Mouse (Mus musculus) lung, embryonic 15.5 days (tissue): ENCODE data around the gene Atf4. TPM values are rescaled to one million over a fixed set of nuclear protein-coding genes. Genes with fewer than 3 reads are reported as not detected.

ENCODE experiments used
- ATAC-seq: fragments of 200-750 bp; cut with Nextera tagmentation; 2 replicates; pipeline ENCODE4 v1.8.0; 2017; ENCODE audit warnings: moderate number of reproducible peaks, borderline replicate concordance; ENCODE audit not compliant: low FRiP score, low TSS enrichment; ENCODE audit errors: extremely low read depth
- H3K27ac ChIP-seq: fragments of 300-500 bp; sonication (generic); 2 replicates; pipeline ENCODE4 v1.5.1; 2015; ENCODE audit warnings: moderate library complexity, mild to moderate bottlenecking, inconsistent platforms
- H3K27me3 ChIP-seq: fragments of 300-500 bp; sonication (generic); 2 replicates; pipeline ENCODE4 v1.6.1; 2015; ENCODE audit warnings: inconsistent platforms
- H3K36me3 ChIP-seq: fragments of 300-500 bp; sonication (generic); 2 replicates; pipeline ENCODE4 v1.6.1; 2015; ENCODE audit warnings: inconsistent platforms
- H3K4me1 ChIP-seq: fragments of 300-500 bp; sonication (generic); 2 replicates; pipeline ENCODE4 v1.6.1; 2015; ENCODE audit warnings: inconsistent platforms
- H3K4me2 ChIP-seq: fragments of 300-500 bp; sonication (generic); 2 replicates; pipeline ENCODE4 v1.6.1; 2015; ENCODE audit warnings: inconsistent platforms, mild to moderate bottlenecking, moderate library complexity
- H3K4me3 ChIP-seq: fragments of 300-500 bp; sonication (generic); 2 replicates; pipeline ENCODE4 v1.5.1; 2015; ENCODE audit warnings: mild to moderate bottlenecking, inconsistent platforms
- H3K9ac ChIP-seq: fragments of 300-500 bp; sonication (generic); 2 replicates; pipeline ENCODE4 v1.6.1; 2015; ENCODE audit warnings: inconsistent platforms
- H3K9me3 ChIP-seq: fragments of 300-500 bp; sonication (generic); 2 replicates; pipeline ENCODE4 v1.6.1; 2016; ENCODE audit warnings: inconsistent platforms
- WGBS: fragments of 180-500 bp; shearing (Covaris S2); methylation state at CpG from one replicate; pipeline ENCODE4 v1.1.7; 2015; 5-methylcytosine and 5-hydroxymethylcytosine counted together
- polyA plus RNA-seq: library from polyadenylated mRNA; unstranded; fragments of >200 nt; fragmentation: Nextera tagmentation; extraction: Ambion mirVana; gene quantifications from 2 replicates; pipeline ENCODE4 v1.2.1, GENCODE M21; 2015

The Atf4 gene
- polyA plus RNA-seq, result 121 and 124 TPM in 2 replicates

- peak; percentile 94 for ATAC-seq
- H3K4me3 ChIP-seq, result peak within 1 kb of the TSS; percentile 86
- H3K4me2 ChIP-seq, result peak within 1 kb of the TSS; percentile 82
- under 1% methylated on average over 60 of the region's 62 CpGs for WGBS
- peak within 1 kb of the TSS; percentile 95 for H3K27ac ChIP-seq
- peaks cover 53% of the 10 kb centered on the region for H3K36me3 ChIP-seq
- H3K4me1 ChIP-seq, result peaks cover 34% of the 10 kb centered on the region
- peak within 1 kb of the TSS; percentile 96 for H3K9ac ChIP-seq
- H3K9me3 ChIP-seq, result no peaks in the 10 kb centered on the region
- no peaks in the 10 kb centered on the region for H3K27me3 ChIP-seq
These were observed at the start of gene Atf4 for GRCm38 (mm10) chr15:80254847-80255645. Gene Atf4, plus strand, starts transcription at chr15:80255184.

GRCm38 (mm10) chr15:80206057-80206565 lies 48.9 kb upstream of the Atf4 start:
- Histone ChIP-seq H3K9me3 (no peaks in the 10 kb centered on the region), H3K4me3 (no peak overlapping the region), H3K27me3 (no peaks in the 10 kb centered on the region), H3K36me3 (no peaks in the 10 kb centered on the region), H3K4me2 (no peak overlapping the region), H3K9ac (no peak overlapping the region), H3K27ac (no peak overlapping the region), H3K4me1 (no peaks in the 10 kb centered on the region)
- no peak for ATAC-seq
- 83% methylated on average over 3 of the region's 3 CpGs for WGBS

DNA sequence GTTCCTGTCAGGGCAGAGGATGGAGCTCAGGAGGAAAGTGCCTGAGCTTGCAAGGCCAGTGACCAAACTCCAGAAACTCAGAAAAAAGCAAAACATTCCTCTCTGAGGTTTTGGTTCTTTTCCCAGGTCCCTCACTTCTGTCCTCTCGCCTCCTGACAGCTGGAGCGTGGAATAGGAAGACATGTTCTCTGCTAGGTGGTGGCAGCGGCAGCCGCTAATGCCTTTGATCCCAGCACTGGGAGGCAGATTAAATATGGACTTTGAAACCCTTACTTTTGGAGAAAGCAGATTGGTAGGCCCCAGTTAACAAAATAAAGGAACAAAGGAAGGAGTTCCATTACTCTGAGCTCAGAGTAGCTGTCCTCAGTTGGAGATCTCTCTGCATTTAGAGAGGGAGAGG lies 46.5 kb upstream of the Atf4 start:
- Histone ChIP-seq H3K9me3 (no peaks in the 10 kb centered on the region), H3K4me3 (no peak overlapping the region), H3K4me2 (no peak overlapping the region), H3K27ac (no peak overlapping the region), H3K27me3 (no peaks in the 10 kb centered on the region), H3K9ac (no peak overlapping the region), H3K4me1 (no peaks in the 10 kb centered on the region), H3K36me3 (peaks cover 4% of the 10 kb centered on the region; the same call in 1 of the 2 replicates)
- WGBS, result 32% methylated on average over 4 of the region's 4 CpGs
- ATAC-seq, result no peak

DNA sequence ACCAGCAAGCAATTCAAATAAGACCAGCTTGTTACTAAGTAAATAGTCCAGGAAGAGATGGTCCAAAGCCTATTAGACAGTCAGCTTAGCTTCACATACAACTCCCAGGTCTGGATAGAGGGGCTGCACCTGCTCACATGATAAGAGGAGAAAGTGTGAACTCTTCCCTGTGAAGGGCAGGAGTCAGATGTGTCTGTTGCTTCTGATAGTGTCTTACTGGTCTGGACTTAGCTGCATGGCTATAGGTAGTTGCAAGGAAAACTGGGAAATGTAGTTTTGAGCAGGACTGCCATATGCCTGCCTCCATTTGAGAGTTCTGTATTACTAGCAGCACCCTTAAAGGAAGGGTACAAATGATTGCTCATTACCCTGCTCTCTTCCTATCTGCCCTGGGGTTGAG lies 41.3 kb upstream of the Atf4 start:
- Histone ChIP-seq H3K4me2 (no peak overlapping the region), H3K36me3 (peaks cover 4% of the 10 kb centered on the region; the same call in 1 of the 2 replicates), H3K27me3 (no peaks in the 10 kb centered on the region), H3K9me3 (no peaks in the 10 kb centered on the region), H3K27ac (no peak overlapping the region), H3K4me1 (no peaks in the 10 kb centered on the region), H3K9ac (no peak overlapping the region), H3K4me3 (no peak overlapping the region)
- ATAC-seq, result no peak

GRCm38 (mm10) chr15:80215716-80216479 lies 39.1 kb upstream of the Atf4 start:
- 18% methylated on average over 10 of the region's 10 CpGs for WGBS
- no peak overlapping the region for H3K4me3 ChIP-seq
- no peaks in the 10 kb centered on the region for H3K9me3 ChIP-seq
- no peak for ATAC-seq
- H3K27ac ChIP-seq, result no peak overlapping the region
- H3K36me3 ChIP-seq, result peaks cover 4% of the 10 kb centered on the region; the same call in 1 of the 2 replicates
- no peaks in the 10 kb centered on the region for H3K27me3 ChIP-seq
- H3K9ac ChIP-seq, result no peak overlapping the region
- no peak overlapping the region for H3K4me2 ChIP-seq
- peaks cover 8% of the 10 kb centered on the region; the same call in 1 of the 2 replicates for H3K4me1 ChIP-seq

- 58% methylated on average over 9 of the region's 9 CpGs for WGBS
- Histone ChIP-seq H3K4me1 (peaks cover 8% of the 10 kb centered on the region; the same call in 1 of the 2 replicates), H3K4me3 (no peak overlapping the region), H3K36me3 (peaks cover 3% of the 10 kb centered on the region; the same call in 1 of the 2 replicates), H3K4me2 (no peak overlapping the region), H3K27ac (no peak overlapping the region), H3K9ac (no peak overlapping the region), H3K9me3 (no peaks in the 10 kb centered on the region), H3K27me3 (no peaks in the 10 kb centered on the region)
- no peak for ATAC-seq
These were observed 38.5 kb upstream of the Atf4 start for GRCm38 (mm10) chr15:80216480-80216820.

- Histone ChIP-seq H3K36me3 (no peaks in the 10 kb centered on the region), H3K9me3 (no peaks in the 10 kb centered on the region), H3K9ac (no peak overlapping the region), H3K4me3 (no peak overlapping the region), H3K4me2 (no peak overlapping the region), H3K27ac (no peak overlapping the region), H3K4me1 (peaks cover 8% of the 10 kb centered on the region; the same call in 1 of the 2 replicates), H3K27me3 (no peaks in the 10 kb centered on the region)
- ATAC-seq, result no peak
- 82% methylated on average over 10 of the region's 10 CpGs for WGBS
These were observed 37.5 kb upstream of the Atf4 start for GRCm38 (mm10) chr15:80217476-80217875.

DNA sequence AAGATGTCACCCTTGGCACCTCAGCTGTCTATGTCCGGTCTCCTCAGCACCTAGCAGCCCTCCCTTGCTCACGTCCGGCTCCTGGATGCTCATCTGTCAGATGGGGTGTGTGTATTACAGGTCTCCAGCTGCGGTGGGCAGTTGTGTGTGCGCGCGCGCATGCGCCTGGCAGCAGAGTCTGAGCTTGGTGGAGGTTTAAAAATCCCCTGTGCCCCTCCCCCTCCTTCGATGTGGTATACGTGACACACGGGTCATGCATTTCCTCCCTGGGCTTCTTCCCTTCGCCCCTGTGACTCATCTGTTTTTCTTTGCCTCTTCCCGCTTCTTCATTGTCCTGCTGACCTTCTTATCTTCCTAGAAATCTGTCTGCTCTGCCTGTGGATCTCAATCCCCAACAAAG lies 35.8 kb upstream of the Atf4 start:
- ATAC-seq, result peak; percentile 52; the same call in 1 of the 2 replicates
- Histone ChIP-seq H3K27me3 (no peaks in the 10 kb centered on the region), H3K4me3 (no peak overlapping the region), H3K9me3 (no peaks in the 10 kb centered on the region), H3K36me3 (no peaks in the 10 kb centered on the region), H3K9ac (no peak overlapping the region), H3K27ac (peak overlapping the region; percentile 44; the same call in 1 of the 2 replicates), H3K4me2 (peak overlapping the region; percentile 35), H3K4me1 (peaks cover 8% of the 10 kb centered on the region; the same call in 1 of the 2 replicates)
- WGBS, result 19% methylated on average over 14 of the region's 14 CpGs

- Histone ChIP-seq H3K27ac (peak overlapping the region; percentile 44; the same call in 1 of the 2 replicates), H3K9me3 (no peaks in the 10 kb centered on the region), H3K27me3 (no peaks in the 10 kb centered on the region), H3K4me1 (peaks cover 8% of the 10 kb centered on the region; the same call in 1 of the 2 replicates), H3K36me3 (no peaks in the 10 kb centered on the region), H3K4me3 (no peak overlapping the region), H3K4me2 (peak overlapping the region; percentile 35; the same call in 1 of the 2 replicates), H3K9ac (no peak overlapping the region)
- 53% methylated on average over 4 of the region's 4 CpGs for WGBS
- no peak for ATAC-seq
These were observed 35.0 kb upstream of the Atf4 start for GRCm38 (mm10) chr15:80219705-80220657.

DNA sequence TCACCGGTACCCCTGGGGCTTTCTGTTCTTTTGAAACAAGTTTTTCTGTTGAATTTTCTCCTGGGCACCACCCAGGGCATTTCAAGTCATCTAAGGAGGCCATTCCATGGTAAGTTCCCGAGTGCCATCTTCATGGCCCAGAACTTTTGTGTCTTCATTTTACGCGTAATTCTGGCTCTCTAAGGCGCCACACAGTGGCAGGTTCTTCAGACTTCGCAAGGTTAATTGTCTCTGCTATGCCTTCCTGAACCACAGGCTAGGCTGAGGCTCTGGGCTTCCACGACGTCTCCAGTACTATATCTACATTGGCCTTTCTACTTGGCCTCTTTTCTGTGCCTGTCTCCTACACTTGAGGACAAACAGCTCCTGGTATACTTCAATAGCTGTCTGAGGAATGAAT lies 34.0 kb upstream of the Atf4 start:
- Histone ChIP-seq H3K9me3 (no peaks in the 10 kb centered on the region), H3K27me3 (no peaks in the 10 kb centered on the region), H3K4me2 (no peak overlapping the region), H3K4me3 (no peak overlapping the region), H3K4me1 (peaks cover 8% of the 10 kb centered on the region; the same call in 1 of the 2 replicates), H3K27ac (no peak overlapping the region), H3K9ac (no peak overlapping the region), H3K36me3 (no peaks in the 10 kb centered on the region)
- WGBS, result 70% methylated on average over 8 of the region's 8 CpGs
- no peak for ATAC-seq

- ATAC-seq, result no peak
- Histone ChIP-seq H3K27me3 (no peaks in the 10 kb centered on the region), H3K27ac (no peak overlapping the region), H3K36me3 (no peaks in the 10 kb centered on the region), H3K4me1 (peaks cover 8% of the 10 kb centered on the region; the same call in 1 of the 2 replicates), H3K4me3 (no peak overlapping the region), H3K4me2 (no peak overlapping the region), H3K9ac (no peak overlapping the region), H3K9me3 (no peaks in the 10 kb centered on the region)
- 84% methylated on average over 7 of the region's 7 CpGs for WGBS
These were observed 31.2 kb upstream of the Atf4 start for GRCm38 (mm10) chr15:80223751-80224150.
